27 mouse cellular contexts compared by ENCODE assay signal in genomic region chr7:35139880-35140279, GRCm38 (mm10). TPM values are rescaled to one million over a fixed set of nuclear protein-coding genes. Genes with fewer than 3 reads are reported as not detected.
DNase-seq lines count a peak whose midpoint lies in the region; ATAC-seq and TF ChIP-seq lines count a peak whose summit lies in the region.
"Had no signal": no experiment of that assay in that cellular context is flagged by ENCODE, and none has a peak within 500 bp of the region (broad histone marks: within the 10 kb centered on the region; RNA-seq: fewer than 3 reads in every experiment).

No protein-coding gene starts in this region.

- H3K9ac ChIP-seq in limb, embryonic 15.5 days = no peak overlapping the region
- no peak overlapping the region for H3K9ac ChIP-seq in hindbrain, postnatal 0 days (replicated peaks; ENCODE audit: low read length)
- H3K9ac ChIP-seq: embryonic facial prominence, embryonic 15.5 days; heart, embryonic 15.5 days; hindbrain, embryonic 12.5 days had no signal

- ATAC-seq in limb, embryonic 15.5 days (ENCODE audit: insufficient number of reproducible peaks, low FRiP score, low TSS enrichment, low read depth) = no peak
- peak; percentile 74 for ATAC-seq in megakaryocyte progenitor cell, adult 5-6 weeks (replicated peaks; ENCODE audit: poor library complexity)
- ATAC-seq in hindbrain, postnatal 0 days = no peak
- ATAC-seq: forebrain, embryonic 14.5 days; hindbrain, embryonic 16.5 days; intestine, embryonic 16.5 days; Patski had no signal

- 90% methylated on average over 5 of the region's 5 CpGs for WGBS in limb, embryonic 15.5 days
- WGBS in limb, embryonic 10.5 days = 94% methylated on average over 5 of the region's 5 CpGs
- WGBS in hindbrain, postnatal 0 days = 85% methylated on average over 5 of the region's 5 CpGs

- H3K9me3 ChIP-seq in limb, embryonic 15.5 days = no peaks in the 10 kb centered on the region
- H3K9me3 ChIP-seq in limb, embryonic 10.5 days (replicated peaks) = no peaks in the 10 kb centered on the region
- H3K9me3 ChIP-seq in hindbrain, postnatal 0 days (ENCODE audit: low read length) = no peaks in the 10 kb centered on the region
- H3K9me3 ChIP-seq: embryonic facial prominence, embryonic 15.5 days; forebrain, embryonic 10.5 days; heart, embryonic 15.5 days; hindbrain, embryonic 12.5 days had no signal

- no peak overlapping the region for H3K4me2 ChIP-seq in limb, embryonic 15.5 days
- no peak overlapping the region for H3K4me2 ChIP-seq in hindbrain, postnatal 0 days (ENCODE audit: low read depth, low read length)
- H3K4me2 ChIP-seq: embryonic facial prominence, embryonic 15.5 days; heart, embryonic 11.5 days; heart, embryonic 15.5 days; hindbrain, embryonic 12.5 days had no signal

- DNase-seq in limb, embryonic 10.5 days (ENCODE audit: low spot score) = no peak
- DNase-seq in induced T-regulatory cell, adult 2 months (ENCODE audit: low read depth) = peak; percentile 61
- DNase-seq in heart, postnatal 4 days = no peak
- no peak for DNase-seq in adrenal gland, postnatal 25 days
- DNase-seq in hindbrain, postnatal 0 days (ENCODE audit: low spot score) = no peak
- DNase-seq: adrenal gland, adult 2 months; adrenal gland, postnatal 36 days; cerebellum, adult 18-20 months; cerebellum, postnatal 10 days; embryo, embryonic 11 days; gastrocnemius, postnatal 10 days; heart, adult 2 months; heart, postnatal 14 days; kidney, adult 2 months had no signal

- no peak for TF ChIP-seq CTCF in hindbrain, postnatal 0 days (IDR thresholded peaks at IDR 0.05; ENCODE audit: low read depth)

- H3K36me3 ChIP-seq in limb, embryonic 15.5 days = no peaks in the 10 kb centered on the region
- H3K36me3 ChIP-seq in limb, embryonic 10.5 days = no peaks in the 10 kb centered on the region
- H3K36me3 ChIP-seq in hindbrain, postnatal 0 days (ENCODE audit: insufficient read depth, low read length) = no peaks in the 10 kb centered on the region
- H3K36me3 ChIP-seq: embryonic facial prominence, embryonic 15.5 days; forebrain, embryonic 10.5 days; heart, embryonic 15.5 days; hindbrain, embryonic 12.5 days had no signal

- no peaks in the 10 kb centered on the region for H3K27me3 ChIP-seq in limb, embryonic 15.5 days
- peaks cover 8% of the 10 kb centered on the region for H3K27me3 ChIP-seq in limb, embryonic 10.5 days (ENCODE audit: low read depth, poor library complexity, severe bottlenecking)
- H3K27me3 ChIP-seq in hindbrain, postnatal 0 days (ENCODE audit: insufficient read depth, low read length) = no peaks in the 10 kb centered on the region
- H3K27me3 ChIP-seq: embryonic facial prominence, embryonic 15.5 days; heart, embryonic 15.5 days; hindbrain, embryonic 12.5 days; Patski had no signal

- H3K4me1 ChIP-seq in limb, embryonic 15.5 days = peaks cover 18% of the 10 kb centered on the region
- H3K4me1 ChIP-seq in limb, embryonic 10.5 days = peaks cover 33% of the 10 kb centered on the region
- peaks cover 28% of the 10 kb centered on the region for H3K4me1 ChIP-seq in brown adipose tissue, adult 24 weeks (ENCODE audit: control insufficient read depth, insufficient read depth, insufficient read length, low read length)
- H3K4me1 ChIP-seq in hindbrain, postnatal 0 days (ENCODE audit: insufficient read depth, low read length) = 0 out of 2 replicates have a peak, but pooled peaks cover 7% of the 10 kb centered on the region

- H3K27ac ChIP-seq in limb, embryonic 15.5 days = peak overlapping the region; percentile 38; the same call in 1 of the 2 replicates
- H3K27ac ChIP-seq in limb, embryonic 10.5 days = no peak overlapping the region
- H3K27ac ChIP-seq in brown adipose tissue, adult 24 weeks (replicated peaks; ENCODE audit: low read depth, low read length) = peak overlapping the region; percentile 82
- H3K27ac ChIP-seq in hindbrain, postnatal 0 days = no peak overlapping the region
- H3K27ac ChIP-seq: embryonic facial prominence, embryonic 15.5 days; forebrain, embryonic 10.5 days; heart, adult 2 months; heart, embryonic 15.5 days; hindbrain, embryonic 12.5 days had no signal

- H3K4me3 ChIP-seq in limb, embryonic 15.5 days = no peak overlapping the region
- H3K4me3 ChIP-seq in limb, embryonic 10.5 days = no peak overlapping the region
- no peak overlapping the region for H3K4me3 ChIP-seq in brown adipose tissue, adult 24 weeks (ENCODE audit: insufficient read depth, low read depth, low read length)
- H3K4me3 ChIP-seq in hindbrain, postnatal 0 days (ENCODE audit: low read length) = no peak overlapping the region
- H3K4me3 ChIP-seq: embryonic facial prominence, embryonic 15.5 days; erythroblast, embryonic 14.5 days; forebrain, embryonic 10.5 days; heart, adult 2 months; heart, embryonic 15.5 days; hindbrain, embryonic 12.5 days had no signal

RNA-seq across cellular contexts. Expression of gene Cebpa, which starts 20.8 kb away (rescaled TPM):
- 13.6 and 16.5 TPM in 2 replicates for polyA plus RNA-seq in limb, embryonic 15.5 days (2015; fragmentation: Nextera tagmentation; extraction: Ambion mirVana)
- 0.25 and 0.40 TPM in 2 replicates for polyA plus RNA-seq in limb, embryonic 10.5 days (2016; fragmentation: Nextera tagmentation; extraction: Ambion mirVana)
- 427 and 435 TPM in 2 replicates for polyA plus RNA-seq in brown adipose tissue, adult 24 weeks (2012; ENCODE audit: insufficient read depth, insufficient read length, missing spikeins)
- total RNA-seq in megakaryocyte progenitor cell, adult 5-6 weeks (2015) = 70.5 and 75.2 TPM in 2 replicates
- 27.2 and 29.0 TPM in 2 replicates for total RNA-seq in megakaryocyte progenitor cell, adult 5-6 weeks (2017)
- total RNA-seq in heart, postnatal 4 days (2021) = 1 to 10 TPM; 3.2 to 4.0 TPM
- total RNA-seq in adrenal gland, postnatal 25 days (2021) = 115 and 116 TPM in 2 replicates
- total RNA-seq in hindbrain, postnatal 0 days (2014; rRNA removed) = 8.3 and 9.8 TPM in 2 replicates
- 1.1 TPM in 2 replicates for polyA plus RNA-seq in hindbrain, postnatal 0 days (2015; fragmentation: Nextera tagmentation; extraction: Ambion mirVana)

RNA-seq across cellular contexts. Expression of gene Slc7a10, which starts 46.3 kb away (rescaled TPM):
- polyA plus RNA-seq in limb, embryonic 15.5 days (2015; fragmentation: Nextera tagmentation; extraction: Ambion mirVana) = 6.7 and 8.6 TPM in 2 replicates
- polyA plus RNA-seq in limb, embryonic 10.5 days (2016; fragmentation: Nextera tagmentation; extraction: Ambion mirVana) = 0.31 TPM in 1 of 2 replicates, not detected in the other
- polyA plus RNA-seq in brown adipose tissue, adult 24 weeks (2012; ENCODE audit: insufficient read depth, insufficient read length, missing spikeins) = 7.7 and 8.3 TPM in 2 replicates
- total RNA-seq in megakaryocyte progenitor cell, adult 5-6 weeks (2015) = not detected in 2 replicates
- not detected in 2 replicates for total RNA-seq in megakaryocyte progenitor cell, adult 5-6 weeks (2017)
- total RNA-seq in heart, postnatal 4 days (2021) = under 1 TPM; 0.38 to 0.45 TPM
- 2.8 and 3.0 TPM in 2 replicates for total RNA-seq in adrenal gland, postnatal 25 days (2021)
- total RNA-seq in hindbrain, postnatal 0 days (2014; rRNA removed) = 62.9 and 70.2 TPM in 2 replicates
- 47.8 and 52.8 TPM in 2 replicates for polyA plus RNA-seq in hindbrain, postnatal 0 days (2015; fragmentation: Nextera tagmentation; extraction: Ambion mirVana)
- polyA plus RNA-seq: erythroblast, embryonic 14.5 days; Patski had no signal

Comparison
In these comparisons a context has a peak if more than half of its experiments do, and no peak if none do; other contexts are left out.
1. H3K27ac ChIP-seq: peak in limb, embryonic 15.5 days (single experiment) and brown adipose tissue, adult 24 weeks (single experiment); none in limb, embryonic 10.5 days (single experiment) and hindbrain, postnatal 0 days (single experiment).
2. RNA of gene Slc7a10, which starts 46.3 kb away (total RNA-seq): 62.9 to 70.2 TPM in hindbrain, postnatal 0 days; 2.8 to 3.0 TPM in adrenal gland, postnatal 25 days, 0.38 to 0.45 TPM in heart, postnatal 4 days and not detected in megakaryocyte progenitor cell, adult 5-6 weeks; every median in the first group is over 10 times any median in the second.